Mouse (Mus musculus) C2C12 (cell line): ENCODE measurements around the gene Ikzf3. TPM values are rescaled to one million over a fixed set of nuclear protein-coding genes. Genes with fewer than 3 reads are reported as not detected.

Experiments
- H3K27me3 ChIP-seq: one replicate; pipeline ENCODE4 v1.6.1; 2011; ENCODE audit not compliant: control insufficient read depth, insufficient read depth, insufficient read length
- H3K36me3 ChIP-seq: one replicate; pipeline ENCODE4 v1.6.1; 2011; ENCODE audit not compliant: control insufficient read depth, insufficient read depth
- H3K4me3 ChIP-seq: one replicate; pipeline ENCODE4 v1.5.1; 2011; ENCODE audit warnings: mild to moderate bottlenecking, control low read depth; ENCODE audit not compliant: poor library complexity, insufficient read depth, severe bottlenecking
- H3K79me2 ChIP-seq: one replicate; pipeline ENCODE4 v1.6.1; 2011; ENCODE audit not compliant: control insufficient read depth, insufficient read depth
- H3K79me3 ChIP-seq: one replicate; pipeline ENCODE4 v1.6.1; 2011; ENCODE audit warnings: low read depth, control low read depth
- H3ac ChIP-seq: one replicate; pipeline ENCODE3; 2011; ENCODE audit warnings: low read depth; ENCODE audit not compliant: control insufficient read depth, insufficient read length
- CEBPB ChIP-seq: IDR thresholded peaks from one replicate; pipeline ENCODE4 v1.6.1; 2011; ENCODE audit warnings: low read depth, mild to moderate bottlenecking, control low read depth, moderate library complexity
- CTCF ChIP-seq: IDR thresholded peaks from one replicate; pipeline ENCODE4 v1.5.1; 2011; ENCODE audit not compliant: control insufficient read depth, insufficient read depth, insufficient read length
- FOSL1 ChIP-seq: IDR thresholded peaks from one replicate; pipeline ENCODE4 v1.8.0; 2011; ENCODE audit warnings: mild to moderate bottlenecking, low read length; ENCODE audit not compliant: poor library complexity, insufficient read depth, severe bottlenecking
- MAX ChIP-seq: IDR thresholded peaks from one replicate; pipeline ENCODE4 v1.6.1; 2011; ENCODE audit warnings: mild to moderate bottlenecking, control low read depth
- MYOD1 ChIP-seq: IDR thresholded peaks from one replicate; pipeline ENCODE4 v1.6.1; 2011; ENCODE audit warnings: low read depth; ENCODE audit not compliant: control insufficient read depth, insufficient read length
- MYOG ChIP-seq: IDR thresholded peaks from one replicate; pipeline ENCODE4 v1.6.1; 2011; ENCODE audit not compliant: control insufficient read depth, insufficient read length; ENCODE audit errors: extremely low read depth
- USF1 ChIP-seq: IDR thresholded peaks from one replicate; pipeline ENCODE4 v1.6.1; 2011; ENCODE audit warnings: low read depth, mild to moderate bottlenecking, control low read depth, moderate library complexity
- polyA plus RNA-seq: library from polyadenylated mRNA; unstranded; fragments of >200 nt; fragmentation: generic; extraction: Trizol; gene quantifications from one replicate; pipeline ENCODE4 v1.2.1, GENCODE M21; 2012; ENCODE audit warnings: missing spikeins

The Ikzf3 gene
- polyA plus RNA-seq, 1 experiment, result not detected

- no peaks in the 10 kb centered on the region for H3K36me3 ChIP-seq
- H3ac ChIP-seq, result no peak overlapping the region
- no peak overlapping the region for H3K4me3 ChIP-seq
- no peak for TF ChIP-seq CEBPB
- TF ChIP-seq MYOD1, result no peak
- no peak for TF ChIP-seq FOSL1
- no peak for TF ChIP-seq CTCF
- no peak for TF ChIP-seq MYOG
- no peak for TF ChIP-seq MAX
- no peak for TF ChIP-seq USF1
- H3K79me3 ChIP-seq, result no peaks in the 10 kb centered on the region
- H3K27me3 ChIP-seq, result peaks cover 52% of the 10 kb centered on the region
- no peaks in the 10 kb centered on the region for H3K79me2 ChIP-seq
These were observed 86.0 kb downstream of the Ikzf3 start for GRCm38 (mm10) chr11:98459860-98460259.

- no peak overlapping the region for H3ac ChIP-seq
- no peak for TF ChIP-seq MYOG
- TF ChIP-seq MYOD1, result no peak
- TF ChIP-seq CEBPB, result no peak
- TF ChIP-seq FOSL1, result no peak
- no peak for TF ChIP-seq MAX
- TF ChIP-seq USF1, result no peak
- TF ChIP-seq CTCF, result no peak
- H3K79me3 ChIP-seq, result no peaks in the 10 kb centered on the region
- H3K36me3 ChIP-seq, result no peaks in the 10 kb centered on the region
- peaks cover 52% of the 10 kb centered on the region for H3K27me3 ChIP-seq
- no peaks in the 10 kb centered on the region for H3K79me2 ChIP-seq
- H3K4me3 ChIP-seq, result no peak overlapping the region
These were observed 86.6 kb downstream of the Ikzf3 start for GRCm38 (mm10) chr11:98459071-98459741.

GRCm38 (mm10) chr11:98458121-98458990 is 87.5 kb downstream of the Ikzf3 start:
- Histone ChIP-seq H3K79me2 (no peaks in the 10 kb centered on the region), H3K27me3 (peaks cover 52% of the 10 kb centered on the region), H3K79me3 (no peaks in the 10 kb centered on the region), H3K36me3 (no peaks in the 10 kb centered on the region), H3K4me3 (peak overlapping the region; percentile 25), H3ac (no peak overlapping the region)
- TF ChIP-seq MYOD1 (no peak), MYOG (no peak), USF1 (no peak), FOSL1 (no peak), MAX (no peak), CEBPB (no peak), CTCF (no peak)

GRCm38 (mm10) chr11:98457367-98458120 is 88.3 kb downstream of the Ikzf3 start:
- no peaks in the 10 kb centered on the region for H3K79me3 ChIP-seq
- no peak for TF ChIP-seq FOSL1
- no peak for TF ChIP-seq USF1
- no peak for TF ChIP-seq MYOD1
- peak; percentile 80 for TF ChIP-seq CTCF
- peak; percentile 17 for TF ChIP-seq MAX
- H3ac ChIP-seq, result peak overlapping the region; percentile 56
- no peaks in the 10 kb centered on the region for H3K36me3 ChIP-seq
- H3K79me2 ChIP-seq, result no peaks in the 10 kb centered on the region
- peaks cover 56% of the 10 kb centered on the region for H3K27me3 ChIP-seq
- peak overlapping the region; percentile 25 for H3K4me3 ChIP-seq

GRCm38 (mm10) chr11:98456945-98457344 is 88.9 kb downstream of the Ikzf3 start:
- Histone ChIP-seq H3K79me3 (no peaks in the 10 kb centered on the region), H3K4me3 (peak overlapping the region; percentile 25), H3K27me3 (peaks cover 62% of the 10 kb centered on the region), H3K36me3 (no peaks in the 10 kb centered on the region), H3ac (peak overlapping the region; percentile 41), H3K79me2 (no peaks in the 10 kb centered on the region)
- TF ChIP-seq MYOG (no peak), CTCF (no peak), CEBPB (no peak)
